Mouse (Mus musculus) liver, postnatal 0 days (tissue): Measurements from ENCODE around the gene Washc3.

ENCODE experiments used
- CTCF ChIP-seq: sonication (generic); IDR thresholded peaks from 2 replicates; pipeline ENCODE4 v1.5.1; 2016; ENCODE audit warnings: antibody characterized with exemption, low read depth
- EP300 ChIP-seq: IDR thresholded peaks from 2 replicates; pipeline ENCODE4 v1.6.1; 2016; ENCODE audit warnings: antibody characterized with exemption, low read depth, mild to moderate bottlenecking

DNA sequence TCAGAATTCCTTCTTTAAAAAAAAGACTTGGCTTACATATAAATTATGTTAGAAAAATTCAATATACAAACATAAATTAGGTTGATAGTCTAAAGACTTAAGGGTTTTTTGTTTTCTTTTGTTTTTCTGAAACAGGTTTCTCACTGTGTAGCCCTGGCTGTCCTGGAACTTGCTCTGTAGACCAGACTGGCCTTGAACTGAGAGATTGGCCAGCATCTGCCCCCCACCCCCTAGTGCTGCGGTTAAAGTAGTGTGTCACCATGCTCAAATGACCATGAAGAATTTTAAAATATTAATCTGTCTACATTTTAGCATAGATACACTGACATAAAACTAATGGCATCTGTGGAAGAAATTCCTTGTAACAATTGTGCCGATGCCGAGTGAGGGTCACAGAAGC, 17.3 kb downstream of the Washc3 start:
- TF ChIP-seq CTCF (no peak), EP300 (no peak)
